Mouse (Mus musculus): ENCODE data around the gene Pou2f1. TPM values are rescaled to one million over a fixed set of nuclear protein-coding genes. Genes with fewer than 3 reads are reported as not detected.

The Pou2f1 gene
- total and polyA plus RNA-seq, 2 experiments: 3.6 to 5.8 TPM

DNA sequence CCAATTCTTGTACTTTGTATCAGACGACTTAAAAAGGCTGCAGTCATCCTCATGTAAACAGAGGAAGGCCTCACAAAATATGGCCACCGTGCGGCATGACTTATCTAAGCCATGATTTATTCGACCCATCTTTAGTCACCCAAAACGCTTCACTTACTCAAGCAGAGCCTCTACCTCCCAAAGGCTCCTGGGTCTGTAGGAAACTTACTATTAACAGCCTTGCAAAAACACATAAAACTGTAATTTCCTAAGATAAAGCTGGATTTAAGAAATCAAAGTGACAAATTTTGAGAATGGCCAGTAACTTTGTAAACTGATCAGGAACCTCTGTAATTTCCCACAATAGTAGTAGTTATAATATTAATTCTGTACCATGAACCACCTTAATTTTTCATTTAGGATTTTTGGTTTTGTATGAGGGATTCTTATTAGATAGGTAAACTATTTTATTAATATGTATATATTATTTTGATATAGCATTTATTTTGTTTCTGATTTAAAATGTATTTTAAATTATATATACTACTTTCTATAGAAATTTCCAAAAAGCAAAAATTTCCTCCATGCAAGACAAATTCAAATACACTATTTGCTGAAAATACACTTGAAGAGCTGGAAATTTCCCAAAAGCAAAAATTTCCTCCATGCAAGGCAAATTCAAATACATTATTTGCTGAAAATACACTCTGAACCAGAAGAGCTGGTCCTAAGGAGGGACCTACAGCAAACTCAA is 68.4 kb downstream of the Pou2f1 start:
- no peak overlapping the region for H3K4me3 ChIP-seq (ENCODE audit: insufficient read depth, low read depth, low read length)
- no peak for TF ChIP-seq CTCF (IDR thresholded peaks at IDR 0.05; ENCODE audit: low read depth, low read length)
- TF ChIP-seq POLR2A (IDR thresholded peaks at IDR 0.05; ENCODE audit: extremely low read depth, insufficient read depth, low read length): no peak
- H3K4me1 ChIP-seq (ENCODE audit: control insufficient read depth, insufficient read depth, low read length): no peaks in the 10 kb centered on the region
- no peak for DNase-seq (ENCODE audit: extremely low read depth, low read depth, low spot score)
- 81% methylated on average over 5 of the region's 5 CpGs for WGBS
- H3K9ac ChIP-seq (ENCODE audit: low read depth, low read length): no peak overlapping the region
- H3K36me3 ChIP-seq (ENCODE audit: control insufficient read depth, insufficient read depth, low read length): no peaks in the 10 kb centered on the region
- H3K27ac ChIP-seq (replicated peaks; ENCODE audit: insufficient read depth, low read depth, low read length): no peak overlapping the region
- peaks cover 5% of the 10 kb centered on the region; the same call in 1 of the 2 replicates for H3K79me2 ChIP-seq (ENCODE audit: control insufficient read depth, insufficient read depth, low read length)
- H3K27me3 ChIP-seq (ENCODE audit: control insufficient read depth, insufficient read depth, low read length): no peaks in the 10 kb centered on the region

DNA sequence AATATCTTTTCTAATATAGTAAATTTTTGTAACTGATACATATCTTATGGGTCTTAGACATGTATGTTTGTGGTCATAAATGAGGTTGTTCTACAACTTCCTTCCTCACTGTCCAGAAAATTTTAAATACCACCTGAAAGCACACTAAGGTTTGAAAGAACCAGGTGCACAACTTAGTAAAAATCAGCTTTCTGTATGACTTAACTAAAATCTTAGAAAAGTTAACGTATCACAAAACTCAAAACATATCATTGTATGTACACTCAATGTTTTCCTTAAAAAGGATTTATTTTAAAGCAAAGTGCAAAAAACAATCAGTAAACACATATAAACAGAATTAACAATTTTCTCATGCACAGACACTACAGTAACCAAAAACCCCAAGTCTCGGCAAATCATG is 69.6 kb downstream of the Pou2f1 start:
- 95% methylated on average over 2 of the region's 2 CpGs for WGBS

DNA sequence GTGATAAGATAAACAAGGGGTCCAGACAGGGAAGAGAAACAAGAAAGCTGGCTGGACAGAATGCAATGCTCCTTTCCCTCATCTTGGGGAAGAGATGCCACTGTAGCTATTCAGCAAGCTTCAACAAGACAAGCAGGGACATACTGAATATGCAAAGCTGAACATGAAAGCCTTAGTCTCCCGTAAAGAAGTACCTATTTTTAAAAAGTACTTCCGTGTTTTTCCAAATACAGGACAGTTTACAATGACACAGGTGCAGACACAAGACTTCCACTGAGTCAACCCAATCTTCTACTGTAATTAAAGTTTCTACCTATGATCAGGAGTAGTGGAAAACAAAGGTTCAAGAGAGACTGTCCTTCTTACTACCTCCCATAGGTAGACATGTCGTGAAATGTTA is 72.0 kb downstream of the Pou2f1 start:
- Histone ChIP-seq H3K79me2 (ENCODE audit: control insufficient read depth, insufficient read depth, low read length) (0 out of 2 replicates have a peak, but pooled peaks cover 2% of the 10 kb centered on the region), H3K27me3 (ENCODE audit: control insufficient read depth, insufficient read depth, low read length) (no peaks in the 10 kb centered on the region), H3K27ac (replicated peaks; ENCODE audit: insufficient read depth, low read depth, low read length) (no peak overlapping the region), H3K4me3 (ENCODE audit: insufficient read depth, low read depth, low read length) (no peak overlapping the region), H3K4me1 (ENCODE audit: control insufficient read depth, insufficient read depth, low read length) (no peaks in the 10 kb centered on the region), H3K36me3 (ENCODE audit: control insufficient read depth, insufficient read depth, low read length) (no peaks in the 10 kb centered on the region), H3K9ac (ENCODE audit: low read depth, low read length) (no peak overlapping the region)
- DNase-seq (ENCODE audit: extremely low read depth, low read depth, low spot score): no peak
- TF ChIP-seq CTCF (IDR thresholded peaks at IDR 0.05; ENCODE audit: low read depth, low read length) (no peak), POLR2A (IDR thresholded peaks at IDR 0.05; ENCODE audit: extremely low read depth, insufficient read depth, low read length) (no peak)
- WGBS: 92% methylated on average over 3 of the region's 3 CpGs

More for the DNA sequence above, 69.6 kb downstream of the Pou2f1 start:
- H3K36me3 ChIP-seq (ENCODE audit: control insufficient read depth, insufficient read depth, low read length): no peaks in the 10 kb centered on the region
- TF ChIP-seq POLR2A (IDR thresholded peaks at IDR 0.05; ENCODE audit: extremely low read depth, insufficient read depth, low read length) (no peak), CTCF (IDR thresholded peaks at IDR 0.05; ENCODE audit: low read depth, low read length) (no peak)
- H3K4me1 ChIP-seq (ENCODE audit: control insufficient read depth, insufficient read depth, low read length): no peaks in the 10 kb centered on the region
- no peak for DNase-seq (ENCODE audit: extremely low read depth, low read depth, low spot score)
- peaks cover 2% of the 10 kb centered on the region; the same call in 1 of the 2 replicates for H3K79me2 ChIP-seq (ENCODE audit: control insufficient read depth, insufficient read depth, low read length)
- H3K27ac ChIP-seq (replicated peaks; ENCODE audit: insufficient read depth, low read depth, low read length): no peak overlapping the region
- H3K27me3 ChIP-seq (ENCODE audit: control insufficient read depth, insufficient read depth, low read length): no peaks in the 10 kb centered on the region
- no peak overlapping the region for H3K4me3 ChIP-seq (ENCODE audit: insufficient read depth, low read depth, low read length)
- no peak overlapping the region for H3K9ac ChIP-seq (ENCODE audit: low read depth, low read length)

DNA sequence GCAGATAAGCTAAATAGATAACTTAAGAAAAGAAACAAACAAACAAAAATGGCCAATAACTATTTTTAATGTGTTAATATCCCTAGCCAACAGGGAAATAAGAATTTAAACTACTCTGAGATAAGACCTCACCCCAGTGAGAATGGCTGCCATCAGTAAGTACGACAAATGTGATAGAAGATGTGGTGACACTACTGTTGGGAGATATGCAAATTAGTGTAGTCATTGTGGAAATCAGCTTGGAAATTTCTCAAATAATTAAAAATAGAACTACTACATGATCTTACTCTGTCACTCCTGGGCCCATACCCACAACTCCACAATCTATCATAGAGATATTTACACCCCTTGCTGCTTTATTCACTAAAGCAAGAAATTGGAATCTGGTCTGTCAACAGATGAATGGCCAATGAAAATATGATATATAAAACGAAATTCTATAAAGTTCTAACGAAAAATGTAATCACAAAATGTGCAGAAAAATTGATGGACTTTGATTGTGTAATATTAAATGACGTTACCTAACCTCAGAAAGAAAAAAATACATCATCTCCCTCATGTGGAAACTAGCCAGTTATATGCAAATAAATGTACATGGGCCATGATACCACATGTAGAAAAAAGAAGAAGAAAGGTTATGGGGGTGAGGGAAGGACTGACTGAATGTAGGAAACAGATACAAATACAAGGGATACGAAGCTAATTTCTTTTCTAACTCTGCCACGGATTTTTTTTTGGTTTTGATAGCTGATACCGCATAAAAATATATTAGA is 74.8 kb downstream of the Pou2f1 start:
- DNase-seq (ENCODE audit: extremely low read depth, low read depth, low spot score): no peak
- no peak overlapping the region for H3K27ac ChIP-seq (replicated peaks; ENCODE audit: insufficient read depth, low read depth, low read length)
- no peaks in the 10 kb centered on the region for H3K36me3 ChIP-seq (ENCODE audit: control insufficient read depth, insufficient read depth, low read length)
- no peaks in the 10 kb centered on the region for H3K4me1 ChIP-seq (ENCODE audit: control insufficient read depth, insufficient read depth, low read length)
- 88% methylated on average over 7 of the region's 7 CpGs for WGBS
- H3K4me3 ChIP-seq (ENCODE audit: insufficient read depth, low read depth, low read length): no peak overlapping the region
- no peaks in the 10 kb centered on the region for H3K27me3 ChIP-seq (ENCODE audit: control insufficient read depth, insufficient read depth, low read length)
- H3K79me2 ChIP-seq (ENCODE audit: control insufficient read depth, insufficient read depth, low read length): peaks cover 2% of the 10 kb centered on the region; the same call in 1 of the 2 replicates
- H3K9ac ChIP-seq (ENCODE audit: low read depth, low read length): no peak overlapping the region
- no peak for TF ChIP-seq CTCF (IDR thresholded peaks at IDR 0.05; ENCODE audit: low read depth, low read length)
- TF ChIP-seq POLR2A (IDR thresholded peaks at IDR 0.05; ENCODE audit: extremely low read depth, insufficient read depth, low read length): no peak

DNA sequence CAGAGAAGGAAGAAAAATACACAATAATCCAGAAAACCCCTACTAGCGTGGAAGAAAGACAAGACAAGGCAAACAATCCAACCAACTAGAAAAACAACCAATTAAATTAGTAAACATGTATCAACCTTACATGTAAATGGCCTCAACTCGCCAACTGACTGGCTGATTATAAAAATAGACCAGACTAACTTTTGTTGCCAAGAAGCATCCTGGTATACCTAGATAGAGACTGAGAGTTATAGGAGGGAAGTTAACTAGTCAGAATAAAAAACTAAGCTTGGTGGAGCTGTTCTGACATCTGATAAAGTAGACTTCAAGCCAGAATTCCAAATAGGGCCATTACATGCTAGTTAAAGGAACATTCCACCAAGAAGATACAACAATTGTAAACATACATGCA is 77.3 kb downstream of the Pou2f1 start:
- H3K79me2 ChIP-seq (ENCODE audit: control insufficient read depth, insufficient read depth, low read length): peaks cover 2% of the 10 kb centered on the region; the same call in 1 of the 2 replicates
- no peaks in the 10 kb centered on the region; the same call in 1 of the 2 replicates for H3K4me1 ChIP-seq (ENCODE audit: control insufficient read depth, insufficient read depth, low read length)
- no peaks in the 10 kb centered on the region for H3K27me3 ChIP-seq (ENCODE audit: control insufficient read depth, insufficient read depth, low read length)
- WGBS: 98% methylated on average over 2 of the region's 2 CpGs
- no peak overlapping the region for H3K4me3 ChIP-seq (ENCODE audit: insufficient read depth, low read depth, low read length)
- TF ChIP-seq CTCF (IDR thresholded peaks at IDR 0.05; ENCODE audit: low read depth, low read length) (no peak), POLR2A (IDR thresholded peaks at IDR 0.05; ENCODE audit: extremely low read depth, insufficient read depth, low read length) (no peak)
- no peak overlapping the region for H3K27ac ChIP-seq (replicated peaks; ENCODE audit: insufficient read depth, low read depth, low read length)
- no peak for DNase-seq (ENCODE audit: extremely low read depth, low read depth, low spot score)
- no peak overlapping the region for H3K9ac ChIP-seq (ENCODE audit: low read depth, low read length)
- H3K36me3 ChIP-seq (ENCODE audit: control insufficient read depth, insufficient read depth, low read length): no peaks in the 10 kb centered on the region

Measured in liver, adult 2 months (tissue).